Mouse (Mus musculus): Measurements from ENCODE around the gene Gm28372.
"Not testable (repeated sequence)": the region's sequence is repeated elsewhere in the genome, so short reads cannot be mapped to it uniquely, and the experiment has no call there.

Gm28372 gene

DNA sequence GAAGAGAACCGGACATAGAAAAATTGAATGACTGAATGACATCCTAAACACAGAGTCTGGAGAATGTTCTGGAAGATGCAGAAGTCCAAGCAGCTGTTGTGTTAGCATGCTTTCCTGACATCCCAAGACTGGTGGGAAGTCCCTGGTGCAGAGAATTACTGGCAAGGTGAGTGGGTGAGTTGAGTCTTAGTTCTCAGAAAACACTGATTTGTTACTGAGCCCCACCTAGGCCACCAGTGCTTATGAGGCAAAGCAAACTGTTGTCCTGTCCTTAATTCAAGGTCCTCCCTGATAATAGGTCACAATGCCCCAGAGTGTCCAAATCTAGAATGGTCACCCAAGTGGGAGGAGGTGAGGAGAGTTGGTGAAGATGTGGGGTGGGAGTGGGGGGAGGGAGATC lies at the start of gene Gm28372, which contains the start of gene 1700020A23Rik:
TSS of gene Gm28372 (plus strand) at position 301 of the 400 bp plus-strand sequence.
TSS of gene 1700020A23Rik (plus strand) at position 321 of the 400 bp plus-strand sequence.
- no peak for DNase-seq (ENCODE audit: extremely low spot score, low spot score)

DNA sequence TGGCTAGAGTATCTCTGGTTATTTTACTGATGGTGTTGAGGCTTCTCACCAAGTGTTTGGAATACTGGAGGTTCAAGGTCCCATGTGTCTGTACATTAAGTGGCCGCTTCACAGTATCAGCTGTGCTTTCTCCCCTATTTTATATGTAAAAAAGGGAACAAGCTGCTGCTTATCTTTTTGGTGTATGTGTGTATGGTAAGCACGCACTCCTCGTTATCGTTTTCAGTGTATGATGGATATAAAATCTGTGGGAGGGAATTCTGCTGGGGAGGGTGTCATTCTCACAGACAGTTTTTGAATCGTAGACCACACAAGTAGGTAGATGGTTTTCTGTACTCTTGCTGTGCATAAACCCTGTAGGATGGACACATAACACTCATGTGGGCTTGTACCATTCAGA lies 47.5 kb upstream of the Gm28372 start:
- no peak for DNase-seq (ENCODE audit: extremely low spot score, low spot score)

DNA sequence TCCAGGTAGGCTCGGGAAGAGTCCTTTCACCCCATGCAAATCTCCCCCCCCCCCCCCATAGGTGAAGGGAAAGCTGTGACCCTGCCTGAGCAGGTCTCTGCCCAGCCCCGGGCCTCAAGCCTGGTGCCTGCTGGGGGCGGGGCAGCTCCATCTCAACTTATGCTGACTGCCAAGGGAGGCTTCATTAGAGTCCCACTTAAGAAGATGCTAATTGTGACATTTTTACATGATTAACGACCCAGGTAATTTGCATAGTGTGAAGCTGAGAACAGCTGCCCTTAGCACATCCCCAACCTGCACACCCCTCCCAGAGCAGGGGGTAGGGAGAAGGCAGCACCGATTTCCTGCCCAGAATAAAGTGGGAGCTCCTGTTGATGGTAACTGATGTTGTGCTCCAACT lies 46.2 kb upstream of the Gm28372 start:
- DNase-seq (ENCODE audit: extremely low spot score, low spot score) = no peak

DNA sequence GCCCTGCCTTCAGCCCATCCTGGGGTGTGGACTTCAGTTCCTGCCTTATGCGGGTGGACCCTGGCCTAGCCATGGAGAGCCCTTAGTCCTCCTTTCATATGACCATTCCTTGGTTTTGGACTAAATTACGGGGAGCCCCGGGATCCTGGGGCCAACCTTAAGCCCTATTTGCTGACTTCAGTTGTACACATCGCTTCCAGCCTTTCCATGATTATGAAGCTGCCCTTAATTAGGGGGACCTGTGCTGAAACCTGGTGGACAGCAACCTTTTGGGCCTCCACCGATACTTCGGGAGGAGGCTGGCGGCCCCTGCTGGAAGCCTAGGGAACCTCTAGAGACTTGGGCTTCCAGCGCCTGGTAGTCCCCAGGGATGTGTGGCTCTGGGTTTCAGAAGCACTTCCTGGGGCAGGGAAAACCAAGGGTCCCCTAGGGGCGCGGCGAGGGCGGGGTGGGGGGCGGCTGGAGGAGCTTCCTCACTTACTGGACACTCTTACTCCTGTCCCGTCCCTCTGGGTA lies 42.5 kb upstream of the Gm28372 start:
- DNase-seq (ENCODE audit: extremely low spot score, low spot score) = peak; percentile 49

DNA sequence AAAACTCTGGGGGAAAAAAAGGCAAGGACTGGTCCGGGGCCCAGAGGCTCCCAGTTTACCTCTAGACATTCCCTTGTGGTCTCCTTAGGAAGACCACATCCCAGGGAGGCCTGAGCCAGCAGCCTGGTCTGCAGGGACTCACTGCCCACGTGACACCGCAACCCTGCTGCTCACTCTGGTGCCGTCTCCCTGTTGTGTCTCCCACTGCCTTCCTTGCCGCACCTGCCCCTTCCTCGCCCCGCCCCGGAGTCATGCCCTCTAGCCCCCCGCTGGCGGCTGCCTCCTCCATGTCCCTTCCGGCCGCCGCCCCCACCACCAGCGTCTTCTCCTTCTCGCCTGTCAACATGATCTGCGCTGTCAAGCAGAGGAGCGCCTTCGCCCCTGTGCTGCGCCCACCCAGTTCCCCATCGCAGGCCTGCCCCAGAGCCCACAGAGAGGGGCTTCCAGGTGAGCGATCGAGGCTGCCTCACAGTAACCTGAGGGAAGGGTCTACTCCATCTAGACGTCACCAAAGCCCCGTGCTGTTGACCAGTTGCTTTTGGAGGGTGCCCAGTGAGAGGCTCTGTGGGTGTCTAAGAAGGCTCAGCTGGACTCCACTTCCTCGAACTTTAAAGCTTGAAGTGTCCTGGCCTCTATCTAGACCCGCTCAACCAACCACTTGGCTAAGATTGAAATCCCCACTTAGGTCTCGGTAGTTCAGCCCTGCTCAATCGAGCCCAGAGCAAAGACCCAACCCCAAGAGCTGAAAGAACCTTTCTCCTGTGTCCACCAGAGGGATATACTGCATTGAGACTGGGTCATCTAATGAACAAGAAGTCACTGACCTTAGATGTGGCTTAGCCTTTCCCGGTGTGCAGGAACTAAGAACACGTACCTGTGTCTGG lies 39.6 kb upstream of the Gm28372 start:
- DNase-seq (ENCODE audit: extremely low spot score, low spot score) = peak; percentile 23

DNA sequence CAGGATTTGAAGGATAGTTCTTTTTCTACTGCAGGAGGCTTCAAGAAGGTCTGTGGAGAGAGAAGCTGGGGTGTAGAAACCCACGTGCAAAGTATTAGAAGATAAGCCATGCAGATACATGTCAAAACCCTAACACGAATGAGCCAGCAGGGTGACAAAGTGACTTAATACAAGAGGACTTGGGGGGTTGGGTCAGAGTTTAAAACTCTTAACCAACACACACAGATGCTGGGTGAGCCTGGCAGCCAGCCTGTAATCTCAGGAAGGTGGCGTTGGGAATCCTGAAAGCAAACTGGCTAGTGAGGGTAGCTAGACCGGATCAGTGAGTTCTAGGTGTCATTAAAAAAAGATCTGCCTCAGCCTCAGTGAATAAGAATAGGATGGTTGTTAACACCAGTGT lies 37.7 kb upstream of the Gm28372 start:
- no peak for DNase-seq (ENCODE audit: extremely low spot score, low spot score)

- not testable (repeated sequence) for DNase-seq (ENCODE audit: extremely low spot score, low spot score)
Measured at GRCm38 (mm10) chr2:130373026-130373425, 32.0 kb upstream of the Gm28372 start.

DNA sequence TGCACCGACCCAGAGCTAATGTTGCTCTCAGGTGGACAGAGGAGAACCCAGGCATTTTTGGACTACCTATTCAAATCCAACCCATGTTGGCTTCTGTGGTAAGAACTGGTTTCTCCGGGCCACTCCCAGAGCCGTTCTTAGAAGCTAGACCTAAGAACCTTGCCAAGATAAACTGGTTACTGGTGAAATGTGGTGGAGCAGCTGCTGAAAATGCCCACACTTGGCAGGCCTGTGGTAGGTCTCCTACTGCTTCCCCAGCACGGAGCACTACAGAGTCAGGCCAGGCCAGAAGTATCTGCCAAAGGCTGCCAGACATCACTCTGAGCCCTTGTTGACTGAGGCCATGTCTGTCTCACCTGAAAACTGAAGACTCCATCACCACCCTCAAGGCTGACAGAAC lies 30.1 kb upstream of the Gm28372 start:
- no peak for DNase-seq (ENCODE audit: extremely low spot score, low spot score)

- DNase-seq (ENCODE audit: extremely low spot score, low spot score) = no peak
Measured at GRCm38 (mm10) chr2:130383205-130383604, 21.8 kb upstream of the Gm28372 start.

- DNase-seq (ENCODE audit: extremely low spot score, low spot score) = no peak
Measured at GRCm38 (mm10) chr2:130383895-130384294, 21.1 kb upstream of the Gm28372 start.

DNA sequence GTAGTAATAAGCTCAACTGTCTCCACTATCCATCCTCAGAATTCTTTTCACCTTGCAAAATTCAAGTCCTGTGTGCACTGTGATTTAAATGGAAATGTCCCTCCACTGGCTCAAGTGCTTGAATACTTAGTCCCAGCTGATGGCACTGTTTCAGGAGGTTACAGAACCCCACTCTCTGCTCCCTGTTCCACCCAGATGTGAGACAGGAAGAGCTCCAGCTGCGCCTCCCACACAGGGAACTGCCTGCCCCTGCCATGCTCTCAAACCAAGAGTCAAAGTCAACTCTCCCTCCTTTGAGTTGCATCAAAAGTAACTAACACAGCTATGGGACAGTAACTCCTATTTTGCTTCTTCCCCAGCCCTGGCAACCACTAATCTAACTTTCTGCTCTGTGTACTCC lies 18.8 kb upstream of the Gm28372 start:
- DNase-seq (ENCODE audit: extremely low spot score, low spot score) = no peak

GRCm38 (mm10) chr2:130388796-130389195 lies 16.2 kb upstream of the Gm28372 start:
- no peak for DNase-seq (ENCODE audit: extremely low spot score, low spot score)

GRCm38 (mm10) chr2:130390993-130391625 lies 13.9 kb upstream of the Gm28372 start:
- no peak for DNase-seq (ENCODE audit: extremely low spot score, low spot score)

DNA sequence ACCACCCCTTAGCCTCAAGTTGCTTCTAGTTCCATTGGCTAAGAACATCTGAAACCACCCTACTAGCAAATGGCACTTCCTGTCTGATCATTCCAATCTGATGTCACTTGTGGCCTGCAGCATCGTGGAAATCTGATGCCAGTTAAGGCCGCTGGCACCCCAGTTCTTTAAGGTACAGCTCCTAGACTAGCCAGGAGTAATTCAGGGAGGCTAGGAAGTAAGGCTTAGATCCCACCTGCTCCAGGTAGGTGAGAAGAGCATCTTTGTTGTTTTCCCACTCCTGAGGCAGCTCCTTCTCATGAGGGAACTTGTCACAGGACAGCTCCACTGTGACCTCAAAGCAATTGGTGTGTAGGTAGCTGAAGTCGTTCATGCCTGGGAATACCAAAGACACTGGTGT lies 12.2 kb upstream of the Gm28372 start:
- no peak for DNase-seq (ENCODE audit: extremely low spot score, low spot score)

- no peak for DNase-seq (ENCODE audit: extremely low spot score, low spot score)
Measured at GRCm38 (mm10) chr2:130395696-130396095, 9.3 kb upstream of the Gm28372 start.

DNA sequence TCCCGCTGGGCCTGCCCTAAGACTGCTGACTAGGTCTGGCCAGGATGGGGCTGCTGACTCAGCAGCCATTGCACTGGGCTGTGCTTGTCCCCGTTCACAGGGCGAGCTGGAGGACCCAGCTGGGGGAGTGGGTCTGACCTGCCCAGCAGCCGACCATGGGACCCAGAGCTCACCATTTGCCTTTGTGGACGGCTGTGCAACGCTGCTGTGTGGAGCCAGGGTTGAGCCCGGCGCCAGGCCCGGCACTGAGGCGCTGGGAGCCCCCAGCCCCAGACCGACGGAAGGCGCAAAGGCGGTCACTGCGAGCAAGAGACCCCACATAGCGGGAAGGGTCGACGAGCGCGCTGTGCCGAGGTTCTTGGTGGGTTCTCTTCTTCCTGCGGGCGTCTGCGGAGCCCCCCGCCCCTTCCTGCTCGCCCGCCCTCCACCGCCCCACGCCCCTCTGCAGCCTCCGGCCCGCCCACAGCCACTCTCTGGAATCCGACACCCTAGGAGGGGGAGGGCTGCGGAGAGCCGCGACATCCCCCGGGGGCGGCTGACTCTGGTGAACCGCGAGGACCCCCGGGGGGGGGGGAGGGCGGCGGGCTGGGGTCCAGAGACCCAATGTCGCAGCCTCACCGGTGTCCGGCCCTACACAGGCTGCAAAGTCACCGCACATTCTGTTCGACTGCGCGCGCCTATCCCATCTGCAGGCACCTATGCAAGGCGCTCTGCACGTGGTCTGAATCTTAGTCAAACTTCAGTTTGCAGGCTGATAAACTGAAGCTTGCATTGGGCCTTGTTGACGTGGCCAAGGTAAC lies 7.7 kb upstream of the Gm28372 start, which contains the start of gene Cpxm1:
TSS of gene Cpxm1 (minus strand) at position 389 of the 800 bp plus-strand sequence.
- DNase-seq (ENCODE audit: extremely low spot score, low spot score) = peak; percentile 81

DNA sequence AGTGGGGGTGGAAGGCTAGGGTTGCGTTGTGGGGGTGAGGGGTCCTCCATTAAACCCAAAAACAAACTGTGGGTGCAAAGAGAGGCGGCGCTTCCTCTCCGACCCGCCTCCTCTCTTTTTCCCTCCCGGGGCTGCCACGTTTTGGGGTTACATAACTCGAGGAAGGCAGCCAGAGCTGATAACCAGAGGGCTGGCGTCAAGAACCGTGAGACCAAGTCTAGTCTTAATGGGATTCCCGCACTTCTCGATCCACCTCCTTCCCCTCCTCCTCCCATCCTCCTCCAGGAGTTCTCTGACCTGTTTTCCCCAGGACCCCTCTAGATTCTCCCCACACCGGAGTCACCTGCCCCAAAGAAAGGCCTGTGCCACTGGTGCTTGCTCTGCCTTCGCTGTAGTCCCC lies 6.9 kb upstream of the Gm28372 start:
- no peak for DNase-seq (ENCODE audit: extremely low spot score, low spot score)

DNA sequence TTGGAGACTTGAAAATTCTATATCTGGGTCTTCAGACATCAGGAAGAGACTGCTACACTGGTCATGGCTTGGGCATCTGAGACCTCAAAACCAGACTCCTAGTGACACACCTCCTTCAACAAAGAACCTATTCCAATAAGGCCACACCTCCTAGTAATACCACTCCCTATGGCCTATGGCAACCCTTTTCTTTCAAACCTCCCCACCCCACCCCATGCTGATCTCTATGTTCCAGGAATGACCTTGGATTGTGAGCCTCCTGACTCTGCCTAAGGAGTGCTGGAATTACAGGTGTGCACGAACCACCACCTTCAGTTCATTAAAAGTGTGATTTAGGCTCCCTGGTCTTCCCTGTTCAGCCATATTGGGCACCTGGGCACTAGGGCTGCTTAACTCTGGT lies 5.0 kb upstream of the Gm28372 start:
- DNase-seq (ENCODE audit: extremely low spot score, low spot score) = no peak

- DNase-seq (ENCODE audit: extremely low spot score, low spot score) = no peak
Measured at GRCm38 (mm10) chr2:130401891-130402290, 3.1 kb upstream of the Gm28372 start.

DNA sequence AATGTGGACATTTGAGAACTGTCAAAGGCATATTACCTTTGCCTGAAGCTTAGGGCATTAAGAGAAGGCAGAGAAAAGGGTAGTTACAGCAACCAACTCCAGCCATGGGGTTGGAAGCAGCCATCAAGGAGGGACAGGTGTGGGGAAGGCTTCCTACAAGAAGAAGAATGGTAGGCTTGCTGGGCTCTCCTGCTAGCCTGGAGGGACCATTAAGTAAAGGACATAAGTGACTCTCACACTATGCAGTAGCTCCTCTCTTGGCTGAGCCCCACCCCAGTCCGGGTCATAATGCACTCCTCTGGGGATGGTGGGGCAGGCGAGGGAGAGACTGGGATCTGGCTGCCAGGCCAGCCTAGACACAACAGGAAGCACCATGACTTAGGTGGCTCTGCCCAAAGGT lies 1.1 kb downstream of the Gm28372 start, which contains the start of gene Tmem239:
TSS of gene Tmem239 (plus strand) at position 301 of the 400 bp plus-strand sequence.
- no peak for DNase-seq (ENCODE audit: extremely low spot score, low spot score)

GRCm38 (mm10) chr2:130408194-130408593 lies 3.2 kb downstream of the Gm28372 start:
- DNase-seq (ENCODE audit: extremely low spot score, low spot score) = peak; percentile 32

All from neural tube, embryonic 10.5 days (tissue).